ENCODE assay signal across 17 mouse cellular contexts in the genomic region with DNA sequence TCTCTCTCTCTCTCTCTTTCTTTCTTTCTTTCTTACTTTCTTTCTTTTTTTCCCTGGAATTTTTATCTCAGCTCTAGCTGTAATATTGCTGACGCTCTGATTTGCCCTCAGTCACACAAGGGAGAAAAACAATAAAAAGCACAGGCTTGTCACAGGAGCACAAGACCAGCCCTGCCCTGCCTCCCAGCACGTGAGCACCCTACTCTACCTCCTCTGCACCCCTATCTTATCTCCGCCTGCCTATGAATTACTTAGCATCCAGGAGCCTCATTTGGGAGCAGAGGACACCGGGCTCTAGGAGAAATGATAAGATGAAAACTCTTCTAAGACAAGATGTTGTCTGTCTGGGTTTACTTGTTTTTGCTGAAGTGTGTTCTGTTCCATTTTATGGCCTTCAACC.
"Had no signal": no experiment of that assay in that cellular context is flagged by ENCODE, and none has a peak within 500 bp of the region (broad histone marks: within the 10 kb centered on the region; RNA-seq: fewer than 3 reads in every experiment).

No protein-coding gene starts in this region.

- H3K27ac ChIP-seq: kidney, postnatal 0 days; layer of hippocampus, adult 2 months; limb, embryonic 12.5 days; lung, embryonic 15.5 days; macrophage; midbrain, embryonic 12.5 days; neural tube, embryonic 13.5 days had no signal

- H3K27me3 ChIP-seq: limb, embryonic 12.5 days; lung, embryonic 15.5 days; midbrain, embryonic 12.5 days; neural tube, embryonic 13.5 days had no signal

- H3K9ac ChIP-seq: limb, embryonic 12.5 days; lung, embryonic 15.5 days; midbrain, embryonic 12.5 days; neural tube, embryonic 13.5 days had no signal

- H3K4me3 ChIP-seq: layer of hippocampus, adult 2 months; limb, embryonic 12.5 days; lung, embryonic 15.5 days; megakaryocyte, embryonic 14.5 days; midbrain, embryonic 12.5 days; neural tube, embryonic 13.5 days had no signal

- H3K4me2 ChIP-seq: limb, embryonic 12.5 days; lung, embryonic 15.5 days; midbrain, embryonic 12.5 days; neural tube, embryonic 13.5 days had no signal

- ATAC-seq: midbrain, embryonic 16.5 days had no signal

- H3K9me3 ChIP-seq: limb, embryonic 12.5 days; lung, embryonic 15.5 days; megakaryocyte, embryonic 14.5 days; midbrain, embryonic 12.5 days; neural tube, embryonic 13.5 days had no signal

- H3K36me3 ChIP-seq: limb, embryonic 12.5 days; lung, embryonic 15.5 days; midbrain, embryonic 12.5 days; neural tube, embryonic 13.5 days had no signal

- DNase-seq: kidney, adult 11 months; kidney, adult 9 months; kidney, postnatal 4 days; lung, postnatal 14 days; retina, postnatal 1 day; right cerebral cortex, postnatal 4 days; spleen, adult 18-20 months; thymus, postnatal 4 days had no signal

- H3K4me1 ChIP-seq: midbrain, embryonic 12.5 days; neural tube, embryonic 13.5 days had no signal
